Mouse (Mus musculus) intestine, embryonic 14.5 days (tissue): ENCODE measurements around the gene Brox. TPM values are rescaled to one million over a fixed set of nuclear protein-coding genes. Genes with fewer than 3 reads are reported as not detected.

ENCODE experiments used
- ATAC-seq: fragments of 200-750 bp; cut with Nextera tagmentation; replicated peaks from 2 replicates; pipeline ENCODE4 v1.8.0; 2017; ENCODE audit warnings: low read depth, moderate number of reproducible peaks, moderate TSS enrichment, moderate library complexity; ENCODE audit not compliant: low FRiP score, low TSS enrichment
- DNase-seq: peaks from one replicate; pipeline ENCODE4 v3.0.0-alpha.2; 2018; ENCODE audit warnings: low spot score
- H3K27ac ChIP-seq: fragments of 300-500 bp; sonication (generic); 2 replicates; pipeline ENCODE4 v1.5.1; 2014; ENCODE audit warnings: low read depth, mild to moderate bottlenecking, control low read depth
- H3K27me3 ChIP-seq: fragments of 300-500 bp; sonication (generic); replicated peaks from 2 replicates; pipeline ENCODE4 v1.6.1; 2014; ENCODE audit warnings: low read length, control low read depth; ENCODE audit not compliant: control insufficient read depth, insufficient read depth
- H3K36me3 ChIP-seq: fragments of 300-500 bp; sonication (generic); 2 replicates; pipeline ENCODE4 v1.6.1; 2014; ENCODE audit warnings: low read length, control low read depth; ENCODE audit not compliant: control insufficient read depth, insufficient read depth
- H3K4me1 ChIP-seq: fragments of 300-500 bp; sonication (generic); replicated peaks from 2 replicates; pipeline ENCODE4 v1.6.1; 2014; ENCODE audit warnings: low read length, control low read depth, mixed read lengths; ENCODE audit not compliant: control insufficient read depth, insufficient read depth
- H3K4me2 ChIP-seq: fragments of 300-500 bp; sonication (generic); 2 replicates; pipeline ENCODE4 v1.6.1; 2014; ENCODE audit warnings: low read length
- H3K4me3 ChIP-seq: fragments of 300-500 bp; sonication (generic); 2 replicates; pipeline ENCODE4 v1.5.1; 2014; ENCODE audit warnings: low read depth, low read length, control low read depth, mixed read lengths
- H3K9ac ChIP-seq: fragments of 300-500 bp; sonication (generic); 2 replicates; pipeline ENCODE4 v1.6.1; 2014; ENCODE audit warnings: mild to moderate bottlenecking, low read length
- H3K9me3 ChIP-seq: fragments of 300-500 bp; sonication (generic); 2 replicates; pipeline ENCODE4 v1.6.1; 2016; ENCODE audit warnings: low read length, control low read depth; ENCODE audit not compliant: control insufficient read depth
- WGBS: fragments of 180-500 bp; shearing (Covaris S2); extraction: QIAGEN DNeasy Blood & Tissue Kit; methylation state at CpG from one replicate; pipeline ENCODE4 v1.1.7; 2014; 5-methylcytosine and 5-hydroxymethylcytosine counted together
- polyA plus RNA-seq: library from polyadenylated mRNA; unstranded; fragments of >200 nt; fragmentation: Nextera tagmentation; extraction: Ambion mirVana; gene quantifications from 2 replicates; pipeline ENCODE4 v1.2.1, GENCODE M21; 2014

The Brox gene
- polyA plus RNA-seq, 1 experiment from 2014 or later, result 44.7 TPM

GRCm38 (mm10) chr1:183296465-183296864, 604 bp downstream of the Brox start, which contains the start of gene Aida:
TSS of gene Aida (plus strand) at chr1:183296590.
- peak within 1 kb of the TSS; percentile 34 for H3K9ac ChIP-seq
- peak; percentile 17 for ATAC-seq
- no peaks in the 10 kb centered on the region for H3K27me3 ChIP-seq
- H3K9me3 ChIP-seq, result no peaks in the 10 kb centered on the region
- H3K4me3 ChIP-seq, result peak within 1 kb of the TSS; percentile 47
- no peak for DNase-seq
- under 1% methylated on average over 26 of the region's 26 CpGs for WGBS
- H3K27ac ChIP-seq, result peak within 1 kb of the TSS; percentile 23; the same call in 1 of the 2 replicates
- peak within 1 kb of the TSS; percentile 49 for H3K4me2 ChIP-seq
- H3K4me1 ChIP-seq, result no peaks in the 10 kb centered on the region
- H3K36me3 ChIP-seq, result peaks cover 26% of the 10 kb centered on the region

GRCm38 (mm10) chr1:183289576-183289975, 7.5 kb downstream of the Brox start:
- WGBS, result 95% methylated on average over 4 of the region's 4 CpGs
- Histone ChIP-seq H3K4me2 (no peak overlapping the region), H3K27me3 (no peaks in the 10 kb centered on the region), H3K27ac (no peak overlapping the region), H3K4me3 (no peak overlapping the region), H3K36me3 (peaks cover 90% of the 10 kb centered on the region), H3K9me3 (no peaks in the 10 kb centered on the region), H3K9ac (no peak overlapping the region), H3K4me1 (no peaks in the 10 kb centered on the region)
- no peak for ATAC-seq
- DNase-seq, result no peak

GRCm38 (mm10) chr1:183288351-183288750, 8.7 kb downstream of the Brox start:
- no peaks in the 10 kb centered on the region for H3K27me3 ChIP-seq
- peaks cover 96% of the 10 kb centered on the region for H3K36me3 ChIP-seq
- ATAC-seq (no peak), DNase-seq (no peak)
- no peak overlapping the region for H3K4me3 ChIP-seq
- no peak overlapping the region for H3K27ac ChIP-seq
- no peak overlapping the region for H3K4me2 ChIP-seq
- 88% methylated on average over 3 of the region's 3 CpGs for WGBS
- no peaks in the 10 kb centered on the region for H3K9me3 ChIP-seq
- H3K9ac ChIP-seq, result no peak overlapping the region
- H3K4me1 ChIP-seq, result no peaks in the 10 kb centered on the region

- Histone ChIP-seq H3K4me2 (no peak overlapping the region), H3K4me1 (no peaks in the 10 kb centered on the region), H3K27ac (no peak overlapping the region), H3K9me3 (no peaks in the 10 kb centered on the region), H3K4me3 (no peak overlapping the region), H3K27me3 (no peaks in the 10 kb centered on the region), H3K9ac (no peak overlapping the region), H3K36me3 (peaks cover 36% of the 10 kb centered on the region)
- 70% methylated on average over 5 of the region's 5 CpGs for WGBS
- ATAC-seq, result no peak
- DNase-seq, result no peak
Measured at GRCm38 (mm10) chr1:183275763-183276162, 21.3 kb downstream of the Brox start.

- Histone ChIP-seq H3K9me3 (no peaks in the 10 kb centered on the region), H3K4me2 (no peak overlapping the region), H3K36me3 (peaks cover 22% of the 10 kb centered on the region), H3K9ac (no peak overlapping the region), H3K4me3 (no peak overlapping the region), H3K27me3 (no peaks in the 10 kb centered on the region), H3K4me1 (no peaks in the 10 kb centered on the region), H3K27ac (no peak overlapping the region)
- DNase-seq, result no peak
- no peak for ATAC-seq
- 68% methylated on average over 3 of the region's 3 CpGs for WGBS
Measured at GRCm38 (mm10) chr1:183274385-183274784, 22.7 kb downstream of the Brox start.

- Histone ChIP-seq H3K4me3 (no peak overlapping the region), H3K27ac (no peak overlapping the region), H3K36me3 (peaks cover 10% of the 10 kb centered on the region), H3K4me2 (no peak overlapping the region), H3K4me1 (no peaks in the 10 kb centered on the region), H3K27me3 (no peaks in the 10 kb centered on the region), H3K9me3 (no peaks in the 10 kb centered on the region), H3K9ac (no peak overlapping the region)
- ATAC-seq (no peak), DNase-seq (no peak)
- WGBS, result 58% methylated on average over 10 of the region's 10 CpGs
Measured at GRCm38 (mm10) chr1:183272867-183273818, 23.9 kb downstream of the Brox start.

- DNase-seq (no peak), ATAC-seq (no peak)
- Histone ChIP-seq H3K4me2 (no peak overlapping the region), H3K27me3 (no peaks in the 10 kb centered on the region), H3K27ac (no peak overlapping the region), H3K36me3 (no peaks in the 10 kb centered on the region), H3K4me3 (no peak overlapping the region), H3K9ac (no peak overlapping the region), H3K4me1 (no peaks in the 10 kb centered on the region), H3K9me3 (no peaks in the 10 kb centered on the region)
- WGBS, result 76% methylated on average over 6 of the region's 6 CpGs
Measured at GRCm38 (mm10) chr1:183267666-183268065, 29.4 kb downstream of the Brox start.

GRCm38 (mm10) chr1:183265921-183266467, 31.1 kb downstream of the Brox start:
- H3K27ac ChIP-seq, result no peak overlapping the region
- no peaks in the 10 kb centered on the region for H3K27me3 ChIP-seq
- H3K9ac ChIP-seq, result no peak overlapping the region
- H3K4me3 ChIP-seq, result no peak overlapping the region
- H3K4me2 ChIP-seq, result no peak overlapping the region
- ATAC-seq, result no peak
- H3K36me3 ChIP-seq, result no peaks in the 10 kb centered on the region
- DNase-seq, result no peak
- WGBS, result 68% methylated on average over 14 of the region's 14 CpGs
- H3K9me3 ChIP-seq, result no peaks in the 10 kb centered on the region
- no peaks in the 10 kb centered on the region for H3K4me1 ChIP-seq
